Mouse (Mus musculus) embryo, embryonic 9.5 days (tissue): ENCODE data around the gene Hormad2.

Experiments used
- DNase-seq: peaks from one replicate; pipeline ENCODE4 v3.0.0-alpha.2; 2017; ENCODE audit errors: extremely low spot score

Hormad2 gene

GRCm38 (mm10) chr11:4302363-4302913 lies 138.5 kb downstream of the Hormad2 start:
- DNase-seq = peak; percentile 17

GRCm38 (mm10) chr11:4300683-4301082 lies 140.2 kb downstream of the Hormad2 start:
- no peak for DNase-seq

GRCm38 (mm10) chr11:4299735-4300474 lies 141.0 kb downstream of the Hormad2 start:
- no peak for DNase-seq

- peak; percentile 48 for DNase-seq
Measured at GRCm38 (mm10) chr11:4299191-4299590, 141.7 kb downstream of the Hormad2 start.

- no peak for DNase-seq
Measured at GRCm38 (mm10) chr11:4298615-4299014, 142.3 kb downstream of the Hormad2 start.

- DNase-seq = no peak
Measured at GRCm38 (mm10) chr11:4297753-4298152, 143.2 kb downstream of the Hormad2 start.

- no peak for DNase-seq
Measured at GRCm38 (mm10) chr11:4296610-4297275, 144.2 kb downstream of the Hormad2 start.
